Mouse (Mus musculus): Measurements from ENCODE around the gene Cdip1.

DNA sequence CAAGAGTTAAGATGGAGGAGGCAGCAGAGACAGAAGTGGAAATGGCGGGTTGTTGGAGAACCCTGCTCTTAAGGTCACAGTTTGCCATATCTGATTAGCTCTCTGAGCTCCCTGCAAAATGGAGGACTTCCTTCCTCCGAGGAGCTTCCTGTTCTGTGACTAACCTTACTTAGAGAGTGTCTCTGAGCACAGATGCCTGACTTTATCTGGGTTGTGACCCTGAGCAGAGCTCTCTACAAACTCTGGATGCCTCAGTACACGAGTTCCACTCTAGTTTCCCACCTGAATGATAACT, 67.2 kb downstream of the Cdip1 start:
- TF ChIP-seq CTCF (IDR thresholded peaks at IDR 0.05; ENCODE audit: low read depth, low read length): no peak
- TF ChIP-seq POLR2A (IDR thresholded peaks at IDR 0.05; ENCODE audit: insufficient read depth, low read length): no peak
- TF ChIP-seq EP300 (IDR thresholded peaks at IDR 0.05; ENCODE audit: insufficient read depth, low read depth, low read length): no peak
